Comparison of ENCODE assay signal across 11 mouse cellular contexts in the genomic region with DNA sequence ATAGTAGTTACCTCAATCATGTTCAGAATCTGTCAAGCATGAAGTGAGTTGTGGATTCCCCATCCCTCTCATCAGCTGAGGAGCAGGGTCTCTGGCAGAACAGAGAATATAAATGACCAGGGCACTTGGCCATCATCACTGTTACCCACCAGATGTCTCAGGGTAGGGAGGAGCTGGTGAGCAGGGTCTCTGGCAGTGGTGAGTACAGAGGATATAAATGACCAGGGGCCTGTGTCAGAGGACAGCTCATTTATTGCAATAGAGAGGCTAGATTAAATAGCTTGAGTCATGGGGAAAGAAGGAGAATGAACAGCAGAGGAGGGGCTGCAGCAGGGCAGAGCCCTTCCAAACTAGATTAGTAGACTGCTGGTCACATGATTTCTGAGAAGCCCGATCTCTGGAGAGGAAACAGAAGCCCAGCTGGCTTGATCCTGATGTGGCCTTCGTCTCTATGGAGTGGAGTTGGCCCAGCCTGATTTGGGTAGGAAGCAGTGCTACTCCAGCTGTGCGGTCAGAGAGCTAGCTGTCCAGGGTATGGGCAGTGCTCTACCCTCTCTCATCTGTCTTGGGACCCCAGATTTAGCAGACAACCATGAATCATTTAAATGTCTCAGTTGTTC.
DNase-seq lines count a peak whose midpoint lies in the region; TF ChIP-seq lines count a peak whose summit lies in the region.
"Had no signal": no experiment of that assay in that cellular context is flagged by ENCODE, and none has a peak within 500 bp of the region (broad histone marks: within the 10 kb centered on the region; RNA-seq: fewer than 3 reads in every experiment).

No protein-coding gene starts in this region.

- H3K27ac ChIP-seq in gastrocnemius, adult 2 months, result no peak overlapping the region
- H3K27ac ChIP-seq in kidney, adult 2 months (ENCODE audit: insufficient read depth, low read depth, low read length), result no peak overlapping the region
- H3K27ac ChIP-seq: layer of hippocampus, adult 2 months had no signal

- WGBS in kidney, adult 2 months, result 46% methylated on average over 3 of the region's 3 CpGs

- TF ChIP-seq POLR2A in kidney, adult 2 months (IDR thresholded peaks at IDR 0.05; ENCODE audit: low read depth, low read length), result no peak

- no peak overlapping the region for H3K4me3 ChIP-seq in gastrocnemius, adult 2 months
- no peak overlapping the region for H3K4me3 ChIP-seq in kidney, adult 2 months (ENCODE audit: insufficient read depth, low read depth, low read length)
- H3K4me3 ChIP-seq: layer of hippocampus, adult 2 months had no signal

- no peaks in the 10 kb centered on the region for H3K36me3 ChIP-seq in kidney, adult 2 months (ENCODE audit: control insufficient read depth, insufficient read depth, low read length)

- H3K27me3 ChIP-seq in kidney, adult 2 months (replicated peaks; ENCODE audit: control insufficient read depth, insufficient read depth, low read length), result no peaks in the 10 kb centered on the region

- intact Hi-C loops in gastrocnemius, adult 2 months (cut with DNase I), result no loop called here

- DNase-seq in gastrocnemius, postnatal 25 days, result peak; percentile 4
- no peak for DNase-seq in gastrocnemius, adult 2 months
- DNase-seq in kidney, postnatal 10 days, result peak; percentile 9
- DNase-seq in kidney, adult 2 months, result no peak
- DNase-seq in 3134 (ENCODE audit: extremely low read depth, insufficient read length, low spot score), result peak; percentile 4
- peak; percentile 20 for DNase-seq in adipocyte (ENCODE audit: low spot score)
- no peak for DNase-seq in thymus, adult 18-20 months
- no peak for DNase-seq in adrenal gland, postnatal 25 days
- DNase-seq: adrenal gland, postnatal 14 days; cerebellum, adult 11-12 months had no signal

- no peak for TF ChIP-seq CTCF in gastrocnemius, adult 2 months (IDR thresholded peaks at IDR 0.05)
- TF ChIP-seq CTCF in kidney, adult 2 months (conservative IDR thresholded peaks at IDR 0.05; ENCODE audit: insufficient read depth, insufficient read length, low read depth, low read length), result no peak

- H3K4me1 ChIP-seq in kidney, adult 2 months (ENCODE audit: control insufficient read depth, insufficient read depth, low read length), result no peaks in the 10 kb centered on the region

Comparison
In these comparisons a context has a peak if more than half of its experiments do, and no peak if none do; other contexts are left out.
1. DNase-seq: peak in gastrocnemius, postnatal 25 days (single experiment), kidney, postnatal 10 days (single experiment), 3134 (single experiment) and adipocyte (single experiment); none in gastrocnemius, adult 2 months (single experiment), kidney, adult 2 months (single experiment), thymus, adult 18-20 months (0 of 2) and adrenal gland, postnatal 25 days (single experiment).